Mouse (Mus musculus) activated CD4-positive, CD25-positive, alpha-beta regulatory T cell, adult 4 months (primary cell): ENCODE measurements around the gene Eef2. TPM values are rescaled to one million over a fixed set of nuclear protein-coding genes. Genes with fewer than 3 reads are reported as not detected.
"Not testable (repeated sequence)": the region's sequence is repeated elsewhere in the genome, so short reads cannot be mapped to it uniquely, and the experiment has no call there.

Experiments used
- ATAC-seq: one replicate; pipeline ENCODE4 v1.8.0; 2017
- polyA plus RNA-seq, 2 experiments: library from polyadenylated mRNA; unstranded; fragments of 100-300 nt; shearing (Covaris generic); gene quantifications; one replicate each; pipeline ENCODE4 v1.2.1; 2017

Eef2 gene
- polyA plus RNA-seq, 2 experiments from 2014 or later, result 933 to 1,303 TPM

GRCm38 (mm10) chr10:81181860-81182259, 5.4 kb downstream of the Eef2 start:
- not testable (repeated sequence) for ATAC-seq

- ATAC-seq, result peak; percentile 93
Measured at GRCm38 (mm10) chr10:81182336-81183333, 6.2 kb downstream of the Eef2 start, which contains the start of gene Dapk3. TSS of gene Dapk3 (plus strand) at chr10:81183005.

- ATAC-seq, result no peak
Measured at GRCm38 (mm10) chr10:81183805-81184204, 7.4 kb downstream of the Eef2 start, which contains the start of gene 4930442H23Rik. TSS of gene 4930442H23Rik (minus strand) at chr10:81183849.

GRCm38 (mm10) chr10:81184765-81185164, 8.3 kb downstream of the Eef2 start:
- ATAC-seq, result no peak

- no peak for ATAC-seq
Measured at GRCm38 (mm10) chr10:81187161-81187560, 10.7 kb downstream of the Eef2 start.

GRCm38 (mm10) chr10:81189821-81190220, 13.4 kb downstream of the Eef2 start:
- ATAC-seq, result no peak

- no peak for ATAC-seq
Measured at GRCm38 (mm10) chr10:81190236-81190911, 13.9 kb downstream of the Eef2 start.

- no peak for ATAC-seq
Measured at GRCm38 (mm10) chr10:81190912-81191321, 14.5 kb downstream of the Eef2 start.

- no peak for ATAC-seq
Measured at GRCm38 (mm10) chr10:81191342-81191982, 15.0 kb downstream of the Eef2 start.

GRCm38 (mm10) chr10:81192270-81192967, 16.0 kb downstream of the Eef2 start:
- ATAC-seq, result peak; percentile 68

GRCm38 (mm10) chr10:81192968-81193501, 16.6 kb downstream of the Eef2 start:
- ATAC-seq, result no peak

- ATAC-seq, result peak; percentile 29
Measured at GRCm38 (mm10) chr10:81193991-81194774, 17.8 kb downstream of the Eef2 start.

- ATAC-seq, result no peak
Measured at GRCm38 (mm10) chr10:81195300-81195699, 18.9 kb downstream of the Eef2 start.

- ATAC-seq, result no peak
Measured at GRCm38 (mm10) chr10:81196470-81197065, 20.1 kb downstream of the Eef2 start.

- ATAC-seq, result no peak
Measured at GRCm38 (mm10) chr10:81197305-81197704, 20.9 kb downstream of the Eef2 start.

GRCm38 (mm10) chr10:81198230-81198629, 21.8 kb downstream of the Eef2 start:
- no peak for ATAC-seq

GRCm38 (mm10) chr10:81198990-81199389, 22.6 kb downstream of the Eef2 start:
- no peak for ATAC-seq

- no peak for ATAC-seq
Measured at GRCm38 (mm10) chr10:81200141-81200540, 23.7 kb downstream of the Eef2 start.

GRCm38 (mm10) chr10:81200605-81201287, 24.3 kb downstream of the Eef2 start:
- ATAC-seq, result no peak
